Mouse (Mus musculus): ENCODE results near the gene Olfr556. TPM values are rescaled to one million over a fixed set of nuclear protein-coding genes. Genes with fewer than 3 reads are reported as not detected.

The Olfr556 gene
- polyA plus RNA-seq (2017; shearing (Covaris generic)), result 0.10 TPM

DNA sequence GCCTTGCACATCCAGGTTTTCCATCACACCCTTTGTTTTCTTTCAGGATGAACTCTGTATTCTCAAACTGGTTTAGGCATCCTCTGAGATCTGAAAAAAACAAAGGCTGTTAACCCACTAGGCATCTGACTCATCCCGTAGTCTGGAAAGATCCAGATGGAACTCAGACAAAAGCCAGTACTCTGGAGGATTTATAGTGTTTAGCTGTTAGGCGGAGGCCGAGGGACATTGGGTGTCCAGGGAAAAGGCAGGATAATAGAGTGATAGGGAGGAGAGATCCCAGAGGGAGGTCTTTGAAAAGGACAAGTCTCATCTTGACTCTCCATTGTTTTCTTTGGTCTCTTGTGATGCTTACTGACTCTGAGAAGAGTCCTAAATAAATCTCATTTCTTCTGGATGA, at the start of gene Olfr556:
TSS of gene Olfr556 (plus strand) at position 301 of the 400 bp plus-strand sequence.

DNA sequence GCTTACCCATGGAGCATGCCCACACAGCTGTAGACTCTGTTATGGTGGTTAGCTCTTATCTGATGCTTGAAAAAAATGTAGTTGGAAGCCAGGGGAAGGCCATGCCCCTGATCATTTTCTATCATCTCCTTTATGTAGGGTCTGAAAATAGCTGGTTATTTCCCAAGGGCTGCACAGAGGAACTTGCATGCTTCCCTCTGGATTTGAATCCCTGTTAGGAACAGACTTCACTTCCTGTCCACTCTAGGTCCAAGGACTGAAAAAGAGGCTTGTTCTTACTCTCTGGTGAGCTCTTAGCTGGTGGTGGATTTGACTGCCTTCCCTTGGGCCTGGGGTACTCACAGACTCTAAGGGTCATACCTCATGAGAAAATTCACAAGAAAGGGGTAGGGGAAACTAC, 46.6 kb upstream of the Olfr556 start, which contains the start of gene Olfr553:
TSS of gene Olfr553 (minus strand) at position 101 of the 400 bp plus-strand sequence.

DNA sequence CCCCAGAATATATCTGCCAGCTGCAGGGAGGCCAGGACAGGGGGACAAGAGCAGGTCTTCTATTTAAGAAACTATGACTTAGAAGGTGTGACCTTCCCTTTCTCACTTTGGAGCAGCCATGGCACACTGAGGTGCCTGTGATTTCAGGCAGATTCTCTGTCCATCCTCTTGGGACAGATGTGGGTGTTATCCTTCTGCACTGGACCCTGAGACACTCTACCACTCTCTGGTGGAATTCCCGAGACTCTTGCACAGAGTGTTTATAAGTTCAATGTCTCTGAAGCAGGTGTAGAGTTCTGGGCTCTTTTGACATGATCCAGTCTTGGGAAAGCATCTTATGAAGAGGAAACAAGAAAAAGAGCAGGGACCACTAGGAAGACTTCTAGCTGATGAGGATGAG, 26.6 kb upstream of the Olfr556 start, which contains the start of gene Olfr554:
TSS of gene Olfr554 (plus strand) at position 301 of the 400 bp plus-strand sequence.

DNA sequence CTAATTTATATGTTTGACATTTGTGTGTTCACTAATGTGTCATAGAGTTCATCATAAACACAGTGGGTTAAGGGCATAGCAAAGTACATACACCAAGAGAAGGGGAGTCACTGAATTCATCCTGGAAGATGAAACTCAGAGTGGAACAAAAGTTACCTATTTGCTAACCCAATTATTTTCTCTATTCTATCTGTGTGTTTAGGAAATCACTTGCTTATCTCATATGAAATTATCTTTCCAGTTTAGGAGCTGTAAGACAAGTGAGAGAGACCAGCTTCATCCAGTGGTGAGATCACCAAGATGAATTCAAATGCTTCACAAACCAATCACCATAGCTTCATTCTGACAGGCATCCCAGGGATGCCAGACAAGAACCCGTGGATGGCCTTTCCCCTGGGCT, 6.2 kb upstream of the Olfr556 start, which contains the start of gene Olfr555:
TSS of gene Olfr555 (plus strand) at position 301 of the 400 bp plus-strand sequence.

DNA sequence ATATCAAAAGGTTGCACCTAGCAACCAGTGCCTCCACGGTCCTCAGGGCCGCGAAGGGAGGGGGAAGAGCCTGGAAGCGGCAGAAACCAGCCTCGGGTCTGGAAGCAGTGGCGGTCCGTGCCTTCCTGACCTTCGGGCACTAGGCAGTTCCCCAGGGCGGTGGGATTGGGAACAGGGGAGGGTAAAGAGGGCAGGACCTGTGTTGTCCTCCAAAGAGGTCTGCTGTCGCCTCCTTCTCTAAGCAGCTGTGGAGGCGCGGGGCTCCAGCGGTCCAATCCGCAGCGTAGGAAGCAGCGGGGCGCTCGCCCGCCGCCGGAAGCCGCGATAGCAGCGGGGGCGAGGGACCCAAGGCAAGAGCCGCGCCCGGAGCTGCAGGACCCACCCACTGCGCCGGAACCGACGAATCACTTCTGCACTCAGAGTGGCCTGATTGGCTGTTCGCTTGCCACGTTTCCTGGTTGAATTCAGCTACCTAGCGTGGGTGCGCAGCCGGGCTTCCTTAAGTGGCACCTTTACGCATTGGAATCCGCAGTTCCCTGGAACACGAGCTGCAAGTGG, 22.3 kb downstream of the Olfr556 start, which contains the start of gene Trim68:
TSS of gene Trim68 (minus strand) at position 384 of the 558 bp plus-strand sequence.

DNA sequence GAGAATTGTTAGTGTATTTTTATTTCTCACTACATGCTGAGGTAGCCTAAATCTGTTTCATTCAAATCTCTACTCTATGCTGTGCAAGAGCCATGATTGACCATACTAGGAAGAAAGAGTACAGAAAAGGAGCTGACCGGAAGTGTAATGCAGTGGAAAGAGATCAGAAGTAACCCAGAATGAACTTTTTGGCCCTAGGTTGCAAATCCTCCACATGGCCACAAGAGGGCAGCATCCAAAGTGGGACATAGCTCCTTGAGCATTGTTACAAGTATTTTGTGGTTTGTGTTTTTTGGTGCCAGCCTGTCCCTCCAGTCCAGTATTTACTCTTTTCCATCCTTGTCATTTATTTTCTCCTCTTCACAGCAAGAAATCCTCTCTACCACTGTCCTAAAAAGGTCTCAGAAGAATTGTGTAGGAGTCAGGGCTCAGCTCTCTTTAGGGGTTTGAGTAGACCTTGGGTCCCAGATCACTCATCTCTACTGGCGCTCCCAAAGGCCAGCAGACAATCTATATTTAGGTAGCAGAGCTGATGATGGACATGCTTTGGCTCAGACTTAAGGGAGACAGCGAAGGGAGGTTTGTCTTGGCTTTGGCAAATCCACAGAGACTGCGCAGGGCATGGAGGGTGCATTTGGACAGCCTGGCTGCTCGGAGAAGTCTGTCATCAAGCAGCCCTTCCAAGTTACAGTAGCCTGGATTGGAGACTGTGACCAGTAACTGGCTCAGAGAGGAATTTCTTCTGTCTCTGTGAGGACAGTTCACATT, 30.8 kb downstream of the Olfr556 start, which contains the start of gene Olfr557:
TSS of gene Olfr557 (plus strand) at position 553 of the 768 bp plus-strand sequence.

DNA sequence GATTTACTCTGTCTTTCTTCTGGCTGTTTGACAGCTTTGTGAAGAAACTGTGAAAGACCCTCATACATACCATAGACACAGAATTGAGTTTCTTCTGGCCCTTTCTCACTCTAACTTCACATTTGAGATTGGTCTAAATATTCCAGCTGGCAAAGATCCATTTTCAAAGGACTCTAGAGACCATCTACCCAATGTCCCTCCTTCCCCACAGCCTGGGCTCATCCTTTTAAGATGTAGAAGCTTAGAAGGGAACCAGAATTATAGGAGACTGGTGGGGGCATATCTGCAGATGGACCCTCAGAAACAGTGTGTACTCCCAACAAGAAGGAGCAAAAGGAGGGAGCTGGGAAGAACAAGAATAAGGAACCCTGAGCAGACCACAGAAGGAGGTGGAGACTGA, 37.2 kb downstream of the Olfr556 start, which contains the start of gene Olfr558:
TSS of gene Olfr558 (plus strand) at position 301 of the 400 bp plus-strand sequence.

DNA sequence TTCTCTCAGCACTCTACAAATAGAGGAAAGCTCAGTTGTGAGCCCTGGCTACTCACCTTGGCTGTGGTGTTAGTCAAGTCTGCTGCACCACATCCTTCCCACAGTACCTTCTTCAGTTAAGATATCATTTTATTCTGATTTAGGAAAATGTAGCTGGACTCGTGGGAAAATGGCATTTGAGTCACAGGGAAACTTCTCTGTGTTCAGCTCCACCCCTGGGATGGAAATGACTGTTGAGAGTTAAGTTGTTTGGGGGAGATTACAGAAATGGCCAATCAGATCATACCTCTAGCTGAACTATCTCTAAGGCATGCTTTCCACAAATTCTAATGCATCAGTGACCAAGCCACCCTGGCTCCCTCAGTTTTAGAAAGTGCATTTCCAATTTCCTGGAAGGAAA, 54.3 kb downstream of the Olfr556 start, which contains the start of gene Olfr33:
TSS of gene Olfr33 (minus strand) at position 101 of the 400 bp plus-strand sequence.

Other genes starting within 250 kb of the Olfr556 start
- 42.2 TPM for gene Rrm1, start 223.2 kb upstream of the Olfr556 start, polyA plus RNA-seq (2017; shearing (Covaris generic))
- gene Olfr543, start 183.2 kb upstream of the Olfr556 start, polyA plus RNA-seq (2017; shearing (Covaris generic)), result not detected
- gene Olfr544, start 176.6 kb upstream of the Olfr556 start, polyA plus RNA-seq (2017; shearing (Covaris generic)), result 0.09 TPM
- not detected for gene Olfr545, start 165.3 kb upstream of the Olfr556 start, polyA plus RNA-seq (2017; shearing (Covaris generic))
- gene Olfr547, start 130.2 kb upstream of the Olfr556 start, polyA plus RNA-seq (2017; shearing (Covaris generic)), result not detected
- not detected for gene Olfr548-ps1, start 124.0 kb upstream of the Olfr556 start, polyA plus RNA-seq (2017; shearing (Covaris generic))
- not detected for gene Olfr549, start 115.0 kb upstream of the Olfr556 start, polyA plus RNA-seq (2017; shearing (Covaris generic))
- gene Trim21, start 99.4 kb upstream of the Olfr556 start, polyA plus RNA-seq (2017; shearing (Covaris generic)), result 107 TPM
- gene Olfr550, start 93.5 kb upstream of the Olfr556 start, polyA plus RNA-seq (2017; shearing (Covaris generic)), result not detected
- gene Olfr551, start 73.0 kb upstream of the Olfr556 start, polyA plus RNA-seq (2017; shearing (Covaris generic)), result not detected
- not detected for gene Olfr552, start 67.1 kb upstream of the Olfr556 start, polyA plus RNA-seq (2017; shearing (Covaris generic))
- gene Olfr553, start 46.7 kb upstream of the Olfr556 start, polyA plus RNA-seq (2017; shearing (Covaris generic)), result not detected
- gene Olfr554, start 26.5 kb upstream of the Olfr556 start, polyA plus RNA-seq (2017; shearing (Covaris generic)), result not detected
- not detected for gene Olfr555, start 6.1 kb upstream of the Olfr556 start, polyA plus RNA-seq (2017; shearing (Covaris generic))
- gene Trim68, start 22.4 kb downstream of the Olfr556 start, polyA plus RNA-seq (2017; shearing (Covaris generic)), result 14.5 TPM
- gene Olfr557, start 31.0 kb downstream of the Olfr556 start, polyA plus RNA-seq (2017; shearing (Covaris generic)), result not detected
- gene Olfr558, start 37.3 kb downstream of the Olfr556 start, polyA plus RNA-seq (2017; shearing (Covaris generic)), result not detected
- gene Olfr33, start 54.2 kb downstream of the Olfr556 start, polyA plus RNA-seq (2017; shearing (Covaris generic)), result not detected
- gene Olfr559, start 62.6 kb downstream of the Olfr556 start, polyA plus RNA-seq (2017; shearing (Covaris generic)), result not detected
- gene Olfr560, start 94.5 kb downstream of the Olfr556 start, polyA plus RNA-seq (2017; shearing (Covaris generic)), result not detected
- not detected for gene Olfr78, start 94.6 kb downstream of the Olfr556 start, polyA plus RNA-seq (2017; shearing (Covaris generic))
- gene Olfr561, start 106.3 kb downstream of the Olfr556 start, polyA plus RNA-seq (2017; shearing (Covaris generic)), result not detected
- gene Olfr564, start 138.6 kb downstream of the Olfr556 start, polyA plus RNA-seq (2017; shearing (Covaris generic)), result not detected
- gene Olfr566, start 193.9 kb downstream of the Olfr556 start, polyA plus RNA-seq (2017; shearing (Covaris generic)), result not detected
- not detected for gene Olfr568, start 212.2 kb downstream of the Olfr556 start, polyA plus RNA-seq (2017; shearing (Covaris generic))
- gene Olfr569, start 226.0 kb downstream of the Olfr556 start, polyA plus RNA-seq (2017; shearing (Covaris generic)), result not detected
- not detected for gene Olfr570, start 229.7 kb downstream of the Olfr556 start, polyA plus RNA-seq (2017; shearing (Covaris generic))